Mouse (Mus musculus): ENCODE measurements around the gene Scfd2. TPM values are rescaled to one million over a fixed set of nuclear protein-coding genes. Genes with fewer than 3 reads are reported as not detected.

Scfd2 gene
- polyA plus RNA-seq, 1 experiment from 2014 or later: 20.1 TPM

DNA sequence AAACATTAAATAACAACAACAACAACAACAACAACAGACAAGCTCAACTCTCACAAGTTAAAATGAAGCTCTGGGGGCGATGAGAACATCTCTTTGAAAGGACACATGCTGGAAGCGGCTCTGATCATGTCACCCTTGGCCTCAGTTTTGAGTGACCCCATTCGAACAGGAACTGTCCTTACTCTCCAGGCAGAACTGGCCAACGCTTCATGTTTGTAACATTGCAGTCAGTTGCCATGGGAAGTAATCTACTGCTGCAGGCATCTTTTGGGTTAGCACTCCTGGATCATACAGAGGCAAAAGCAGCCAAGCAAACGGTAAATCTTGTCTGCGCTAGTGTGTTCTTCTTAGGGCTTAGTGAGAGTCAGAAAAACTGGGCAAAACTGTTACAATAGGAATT, 219.7 kb downstream of the Scfd2 start:
- H3K9ac ChIP-seq (ENCODE audit: low read depth, low read length): no peak overlapping the region
- H3K9me3 ChIP-seq (ENCODE audit: control insufficient read depth, low read length): no peaks in the 10 kb centered on the region
- H3K4me3 ChIP-seq (ENCODE audit: low read length): no peak overlapping the region
- H3K27ac ChIP-seq (ENCODE audit: low read depth, low read length): no peak overlapping the region
- H3K4me1 ChIP-seq (ENCODE audit: control insufficient read depth, insufficient read depth, low read depth, low read length): no peaks in the 10 kb centered on the region
- H3K36me3 ChIP-seq (ENCODE audit: control insufficient read depth, insufficient read depth, low read length): no peaks in the 10 kb centered on the region
- no peak overlapping the region for H3K4me2 ChIP-seq (ENCODE audit: low read length)
- ATAC-seq: no peak
- H3K27me3 ChIP-seq (replicated peaks; ENCODE audit: control insufficient read depth, insufficient read depth, low read length): no peaks in the 10 kb centered on the region
- 47% methylated on average over 6 of the region's 6 CpGs for WGBS

DNA sequence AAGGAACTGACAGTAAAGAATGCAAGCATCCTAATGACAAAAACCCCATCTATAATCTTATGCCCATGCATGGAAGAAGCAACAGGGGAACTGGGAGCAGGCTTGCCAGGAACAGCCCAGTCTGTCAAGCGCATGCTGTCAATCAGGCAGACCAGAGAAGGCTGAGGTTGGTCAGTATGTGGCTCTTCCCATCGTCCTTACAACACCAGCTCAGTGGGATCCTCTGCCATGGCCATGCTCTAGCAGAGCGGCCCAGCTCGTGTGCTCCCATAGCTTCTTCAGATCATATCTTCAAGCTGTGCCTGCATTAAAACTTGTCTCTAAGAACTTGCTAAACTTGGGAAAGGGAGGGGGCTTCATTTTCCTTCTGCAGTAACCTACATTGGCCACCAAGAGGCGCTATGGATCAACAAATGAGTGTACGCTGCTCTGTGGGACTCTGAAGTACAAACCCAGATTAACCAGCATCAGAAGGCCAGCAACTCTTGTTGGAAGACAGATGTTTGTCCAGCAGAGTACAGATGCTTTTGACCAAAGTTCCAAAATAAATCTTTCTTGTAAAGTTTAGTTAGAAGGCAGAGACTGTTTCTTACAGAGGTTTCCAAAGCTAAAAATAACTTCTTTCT, 220.2 kb downstream of the Scfd2 start:
- H3K9ac ChIP-seq (ENCODE audit: low read depth, low read length): no peak overlapping the region
- no peak overlapping the region for H3K27ac ChIP-seq (ENCODE audit: low read depth, low read length)
- H3K36me3 ChIP-seq (ENCODE audit: control insufficient read depth, insufficient read depth, low read length): no peaks in the 10 kb centered on the region
- no peak overlapping the region for H3K4me2 ChIP-seq (ENCODE audit: low read length)
- H3K9me3 ChIP-seq (ENCODE audit: control insufficient read depth, low read length): no peaks in the 10 kb centered on the region
- H3K4me3 ChIP-seq (ENCODE audit: low read length): no peak overlapping the region
- H3K27me3 ChIP-seq (replicated peaks; ENCODE audit: control insufficient read depth, insufficient read depth, low read length): no peaks in the 10 kb centered on the region
- ATAC-seq: no peak; the same call in 1 of the 2 replicates
- H3K4me1 ChIP-seq (ENCODE audit: control insufficient read depth, insufficient read depth, low read depth, low read length): no peaks in the 10 kb centered on the region
- WGBS: 30% methylated on average over 6 of the region's 6 CpGs

DNA sequence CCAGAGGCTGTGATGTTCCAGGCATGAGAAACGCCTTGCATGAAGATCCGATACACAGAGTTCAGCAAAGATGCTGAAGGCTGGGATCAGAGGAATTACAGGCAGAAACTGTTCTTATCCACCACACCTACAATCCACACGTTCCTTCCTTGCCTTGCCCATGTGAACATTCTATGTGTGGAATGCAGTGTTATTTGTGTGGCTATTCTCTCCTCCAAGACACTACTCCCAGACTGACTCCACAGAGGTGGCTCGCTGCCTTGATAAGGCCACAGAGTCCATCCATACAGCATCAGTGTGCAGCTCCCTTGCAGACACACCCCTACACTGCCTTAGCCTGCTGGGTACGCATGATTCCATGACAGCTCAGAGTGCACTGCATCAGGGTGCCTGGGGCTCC, 221.5 kb downstream of the Scfd2 start:
- no peak overlapping the region for H3K4me2 ChIP-seq (ENCODE audit: low read length)
- no peak overlapping the region for H3K27ac ChIP-seq (ENCODE audit: low read depth, low read length)
- no peak for ATAC-seq
- no peak overlapping the region for H3K4me3 ChIP-seq (ENCODE audit: low read length)
- no peaks in the 10 kb centered on the region for H3K9me3 ChIP-seq (ENCODE audit: control insufficient read depth, low read length)
- no peaks in the 10 kb centered on the region for H3K36me3 ChIP-seq (ENCODE audit: control insufficient read depth, insufficient read depth, low read length)
- no peaks in the 10 kb centered on the region for H3K4me1 ChIP-seq (ENCODE audit: control insufficient read depth, insufficient read depth, low read depth, low read length)
- WGBS: 83% methylated on average over 5 of the region's 5 CpGs
- H3K9ac ChIP-seq (ENCODE audit: low read depth, low read length): no peak overlapping the region
- no peaks in the 10 kb centered on the region for H3K27me3 ChIP-seq (replicated peaks; ENCODE audit: control insufficient read depth, insufficient read depth, low read length)

DNA sequence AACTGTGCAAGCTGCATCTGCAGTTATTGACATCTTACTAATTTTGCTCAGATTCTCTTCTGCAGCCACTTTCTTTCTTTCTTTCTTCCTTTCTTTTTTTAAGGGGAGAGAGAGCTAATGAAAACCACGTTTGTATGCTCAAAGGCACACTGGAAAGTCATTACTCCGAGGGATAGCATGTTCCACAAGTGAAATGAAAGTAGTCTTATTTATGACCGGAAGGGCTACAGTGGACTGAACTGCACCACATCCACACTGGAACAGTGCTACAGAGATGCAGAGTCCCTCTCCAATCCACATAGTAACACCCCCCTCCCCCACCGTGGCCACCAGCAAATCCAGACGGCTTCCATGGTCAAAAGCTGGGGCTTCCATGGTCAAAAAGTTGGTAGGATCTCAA, 224.3 kb downstream of the Scfd2 start:
- no peak for ATAC-seq
- Histone ChIP-seq H3K4me2 (ENCODE audit: low read length) (no peak overlapping the region), H3K27ac (ENCODE audit: low read depth, low read length) (no peak overlapping the region), H3K4me3 (ENCODE audit: low read length) (no peak overlapping the region), H3K9ac (ENCODE audit: low read depth, low read length) (no peak overlapping the region), H3K9me3 (ENCODE audit: control insufficient read depth, low read length) (no peaks in the 10 kb centered on the region), H3K27me3 (replicated peaks; ENCODE audit: control insufficient read depth, insufficient read depth, low read length) (no peaks in the 10 kb centered on the region), H3K4me1 (ENCODE audit: control insufficient read depth, insufficient read depth, low read depth, low read length) (no peaks in the 10 kb centered on the region), H3K36me3 (ENCODE audit: control insufficient read depth, insufficient read depth, low read length) (no peaks in the 10 kb centered on the region)
- WGBS: 79% methylated on average over 5 of the region's 5 CpGs

DNA sequence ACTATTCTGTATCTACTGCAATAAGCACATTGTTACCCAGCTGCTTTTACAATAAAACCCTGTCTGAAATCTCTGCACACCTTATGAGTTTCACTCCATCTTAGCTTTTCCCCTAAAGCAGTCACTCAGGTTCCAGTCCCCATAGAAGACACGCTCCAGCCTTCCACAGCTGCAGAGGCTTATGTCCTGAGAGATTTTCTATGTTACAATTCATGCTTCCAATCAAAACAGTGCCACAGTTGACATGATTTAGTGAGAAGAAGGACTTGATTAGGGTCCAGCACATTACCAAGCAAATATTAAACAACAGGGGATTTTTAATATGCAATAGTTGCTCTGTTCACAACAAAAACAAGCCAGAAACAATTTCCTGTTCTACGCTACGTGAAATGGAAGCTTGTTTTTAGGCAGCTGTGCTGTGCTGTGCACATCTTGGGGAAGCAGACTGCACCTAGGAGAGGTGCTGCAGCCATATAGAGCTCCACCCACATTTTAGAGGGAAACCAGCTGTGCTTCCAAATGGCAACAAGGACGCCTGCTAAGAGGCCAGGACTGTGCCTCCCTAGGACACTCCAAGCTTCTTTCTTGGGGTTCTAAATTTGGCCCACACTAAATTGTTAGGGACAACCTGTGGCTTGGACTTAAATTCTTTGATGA, 225.9 kb downstream of the Scfd2 start:
- Histone ChIP-seq H3K27me3 (replicated peaks; ENCODE audit: control insufficient read depth, insufficient read depth, low read length) (no peaks in the 10 kb centered on the region), H3K9me3 (ENCODE audit: control insufficient read depth, low read length) (no peaks in the 10 kb centered on the region), H3K36me3 (ENCODE audit: control insufficient read depth, insufficient read depth, low read length) (no peaks in the 10 kb centered on the region), H3K4me1 (ENCODE audit: control insufficient read depth, insufficient read depth, low read depth, low read length) (no peaks in the 10 kb centered on the region), H3K4me2 (ENCODE audit: low read length) (no peak overlapping the region), H3K9ac (ENCODE audit: low read depth, low read length) (no peak overlapping the region), H3K4me3 (ENCODE audit: low read length) (no peak overlapping the region), H3K27ac (ENCODE audit: low read depth, low read length) (no peak overlapping the region)
- WGBS: 62% methylated on average over 4 of the region's 4 CpGs
- ATAC-seq: no peak

DNA sequence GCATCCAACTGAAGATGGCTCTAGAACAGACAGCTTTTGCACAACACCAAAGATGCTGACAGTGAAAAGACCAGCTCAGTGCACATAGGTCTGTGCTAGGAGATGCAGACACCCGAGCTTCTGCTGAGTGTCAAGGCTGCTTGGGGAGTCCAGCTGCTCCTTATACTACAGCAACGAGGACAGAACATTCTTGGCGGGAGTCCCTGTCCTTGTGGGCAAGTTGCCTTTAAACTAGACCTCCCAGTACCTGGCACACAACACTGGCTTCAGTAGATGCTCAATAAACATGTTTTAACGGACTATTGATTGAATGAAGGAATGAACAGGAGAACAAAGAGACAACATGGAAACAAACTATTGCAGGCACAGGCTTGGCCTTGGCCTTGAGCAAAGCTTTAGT, 226.8 kb downstream of the Scfd2 start:
- H3K4me2 ChIP-seq (ENCODE audit: low read length): no peak overlapping the region
- 62% methylated on average over 4 of the region's 4 CpGs for WGBS
- H3K36me3 ChIP-seq (ENCODE audit: control insufficient read depth, insufficient read depth, low read length): no peaks in the 10 kb centered on the region
- ATAC-seq: no peak
- no peak overlapping the region for H3K9ac ChIP-seq (ENCODE audit: low read depth, low read length)
- no peak overlapping the region for H3K27ac ChIP-seq (ENCODE audit: low read depth, low read length)
- H3K4me1 ChIP-seq (ENCODE audit: control insufficient read depth, insufficient read depth, low read depth, low read length): peaks cover 3% of the 10 kb centered on the region; the same call in 1 of the 2 replicates
- H3K27me3 ChIP-seq (replicated peaks; ENCODE audit: control insufficient read depth, insufficient read depth, low read length): no peaks in the 10 kb centered on the region
- no peaks in the 10 kb centered on the region for H3K9me3 ChIP-seq (ENCODE audit: control insufficient read depth, low read length)
- no peak overlapping the region for H3K4me3 ChIP-seq (ENCODE audit: low read length)

DNA sequence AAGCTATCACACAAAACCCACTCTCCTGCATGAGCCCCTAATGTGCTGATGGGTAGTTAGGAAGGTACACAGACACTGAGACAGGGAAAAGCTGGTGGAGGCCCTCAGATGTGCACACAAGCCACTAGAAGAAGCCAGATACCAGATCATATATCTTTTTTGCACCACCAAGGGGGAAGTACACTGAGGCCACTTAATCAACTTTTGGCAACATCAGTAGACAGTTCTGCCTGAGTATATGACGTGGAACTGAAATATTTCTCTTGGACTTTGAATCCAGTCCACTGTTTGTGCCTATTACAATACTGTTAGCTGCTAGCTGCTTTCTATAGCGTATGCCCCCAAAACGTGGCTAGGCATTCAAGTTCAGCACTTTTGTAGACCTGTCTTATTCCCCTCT, 229.2 kb downstream of the Scfd2 start:
- H3K4me1 ChIP-seq (ENCODE audit: control insufficient read depth, insufficient read depth, low read depth, low read length): peaks cover 3% of the 10 kb centered on the region; the same call in 1 of the 2 replicates
- H3K4me3 ChIP-seq (ENCODE audit: low read length): no peak overlapping the region
- H3K27me3 ChIP-seq (replicated peaks; ENCODE audit: control insufficient read depth, insufficient read depth, low read length): no peaks in the 10 kb centered on the region
- WGBS: 77% methylated on average over 3 of the region's 3 CpGs
- H3K9ac ChIP-seq (ENCODE audit: low read depth, low read length): no peak overlapping the region
- no peaks in the 10 kb centered on the region for H3K36me3 ChIP-seq (ENCODE audit: control insufficient read depth, insufficient read depth, low read length)
- H3K27ac ChIP-seq (ENCODE audit: low read depth, low read length): no peak overlapping the region
- no peak overlapping the region for H3K4me2 ChIP-seq (ENCODE audit: low read length)
- H3K9me3 ChIP-seq (ENCODE audit: control insufficient read depth, low read length): no peaks in the 10 kb centered on the region
- no peak for ATAC-seq

DNA sequence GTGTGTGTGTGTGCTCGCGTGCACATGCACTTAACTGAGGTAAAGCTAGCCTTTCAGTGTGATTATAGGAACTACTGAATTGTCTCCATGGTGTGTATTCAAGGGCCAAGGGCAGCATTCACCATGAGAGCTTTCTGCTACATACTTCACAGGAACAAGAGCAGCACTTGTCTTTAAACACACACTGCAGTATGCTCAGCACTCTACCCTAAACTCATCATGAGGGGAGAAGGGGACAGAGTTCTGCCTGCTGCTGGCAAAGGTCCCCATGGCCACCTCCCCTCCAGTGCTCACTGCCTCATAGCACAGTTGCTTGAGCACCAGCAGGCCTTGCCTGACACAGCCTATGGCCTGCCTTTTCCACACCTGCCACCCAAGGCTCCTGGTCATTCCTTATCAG, 230.1 kb downstream of the Scfd2 start:
- no peaks in the 10 kb centered on the region for H3K36me3 ChIP-seq (ENCODE audit: control insufficient read depth, insufficient read depth, low read length)
- H3K9ac ChIP-seq (ENCODE audit: low read depth, low read length): no peak overlapping the region
- no peak overlapping the region for H3K4me3 ChIP-seq (ENCODE audit: low read length)
- H3K9me3 ChIP-seq (ENCODE audit: control insufficient read depth, low read length): no peaks in the 10 kb centered on the region
- H3K4me1 ChIP-seq (ENCODE audit: control insufficient read depth, insufficient read depth, low read depth, low read length): peaks cover 3% of the 10 kb centered on the region; the same call in 1 of the 2 replicates
- ATAC-seq: no peak
- H3K27me3 ChIP-seq (replicated peaks; ENCODE audit: control insufficient read depth, insufficient read depth, low read length): no peaks in the 10 kb centered on the region
- no peak overlapping the region for H3K27ac ChIP-seq (ENCODE audit: low read depth, low read length)
- no peak overlapping the region for H3K4me2 ChIP-seq (ENCODE audit: low read length)
- WGBS: 95% methylated on average over 2 of the region's 2 CpGs

DNA sequence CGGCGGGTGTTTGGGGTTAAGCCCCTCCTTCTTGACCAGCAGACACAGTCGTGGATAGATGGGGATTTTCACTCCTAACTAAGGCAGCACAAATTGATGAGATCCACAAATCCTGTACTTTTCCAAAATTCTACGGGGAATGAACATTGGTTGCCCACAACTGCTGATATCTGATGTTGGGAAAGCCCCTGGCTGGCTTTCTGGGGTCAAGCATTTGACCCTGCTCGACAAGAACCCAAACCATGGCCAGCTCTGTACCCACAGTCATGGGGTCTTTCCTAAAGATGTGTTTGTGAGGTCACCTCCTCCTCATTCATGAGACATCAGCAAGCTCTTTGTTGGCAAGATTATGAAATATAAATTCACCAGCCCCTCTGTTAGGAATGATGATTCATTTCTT, 230.6 kb downstream of the Scfd2 start:
- no peak for ATAC-seq
- Histone ChIP-seq H3K4me2 (ENCODE audit: low read length) (no peak overlapping the region), H3K4me3 (ENCODE audit: low read length) (no peak overlapping the region), H3K9ac (ENCODE audit: low read depth, low read length) (no peak overlapping the region), H3K9me3 (ENCODE audit: control insufficient read depth, low read length) (no peaks in the 10 kb centered on the region), H3K27me3 (replicated peaks; ENCODE audit: control insufficient read depth, insufficient read depth, low read length) (no peaks in the 10 kb centered on the region), H3K4me1 (ENCODE audit: control insufficient read depth, insufficient read depth, low read depth, low read length) (peaks cover 3% of the 10 kb centered on the region; the same call in 1 of the 2 replicates), H3K27ac (ENCODE audit: low read depth, low read length) (no peak overlapping the region), H3K36me3 (ENCODE audit: control insufficient read depth, insufficient read depth, low read length) (no peaks in the 10 kb centered on the region)
- WGBS: 75% methylated on average over 5 of the region's 5 CpGs
